Mouse (Mus musculus): ENCODE measurements around the gene Ccr6.

GRCm38 (mm10) chr17:8235743-8236142 is at the start of gene Ccr6:
- no peak for TF ChIP-seq CTCF (IDR thresholded peaks at IDR 0.05; ENCODE audit: extremely low read depth, insufficient read depth, insufficient read length, insufficient replicate concordance)
- TF ChIP-seq POLR2A (IDR thresholded peaks at IDR 0.05; ENCODE audit: low read depth, low read length): no peak

Data from spleen, adult 2 months (tissue).